Mouse (Mus musculus): ENCODE measurements around the gene Col19a1. TPM values are rescaled to one million over a fixed set of nuclear protein-coding genes. Genes with fewer than 3 reads are reported as not detected.
A peak's percentile ranks its signal among the peaks of the same experiment; 100 is the strongest.

Col19a1 gene
- polyA plus RNA-seq, 1 experiment, result 0.32 TPM

GRCm38 (mm10) chr1:24374902-24375301 lies 212.4 kb downstream of the Col19a1 start:
- TF ChIP-seq CTCF (IDR thresholded peaks at IDR 0.05; ENCODE audit: borderline replicate concordance, insufficient read depth, low read length), result peak; percentile 28; the same call in 1 of the 2 replicates
- no peak for TF ChIP-seq POLR2A (IDR thresholded peaks at IDR 0.05; ENCODE audit: low read depth, low read length)
- H3K4me3 ChIP-seq (ENCODE audit: insufficient read depth, low read length), result no peak overlapping the region
- no peak overlapping the region for H3K27ac ChIP-seq (ENCODE audit: insufficient read depth, low read length)
- no peaks in the 10 kb centered on the region for H3K4me1 ChIP-seq (ENCODE audit: control insufficient read depth, insufficient read depth, low read length)

GRCm38 (mm10) chr1:24373671-24374070 lies 213.6 kb downstream of the Col19a1 start:
- no peak overlapping the region for H3K4me3 ChIP-seq (ENCODE audit: insufficient read depth, low read length)
- TF ChIP-seq POLR2A (IDR thresholded peaks at IDR 0.05; ENCODE audit: low read depth, low read length) (no peak), CTCF (IDR thresholded peaks at IDR 0.05; ENCODE audit: borderline replicate concordance, insufficient read depth, low read length) (no peak)
- no peaks in the 10 kb centered on the region for H3K4me1 ChIP-seq (ENCODE audit: control insufficient read depth, insufficient read depth, low read length)
- no peak overlapping the region for H3K27ac ChIP-seq (ENCODE audit: insufficient read depth, low read length)

GRCm38 (mm10) chr1:24372471-24373258 lies 214.6 kb downstream of the Col19a1 start:
- Histone ChIP-seq H3K27ac (ENCODE audit: insufficient read depth, low read length) (no peak overlapping the region), H3K4me3 (ENCODE audit: insufficient read depth, low read length) (no peak overlapping the region), H3K4me1 (ENCODE audit: control insufficient read depth, insufficient read depth, low read length) (no peaks in the 10 kb centered on the region)
- TF ChIP-seq CTCF (IDR thresholded peaks at IDR 0.05; ENCODE audit: borderline replicate concordance, insufficient read depth, low read length) (no peak), POLR2A (IDR thresholded peaks at IDR 0.05; ENCODE audit: low read depth, low read length) (no peak)

- H3K4me1 ChIP-seq (ENCODE audit: control insufficient read depth, insufficient read depth, low read length), result no peaks in the 10 kb centered on the region
- TF ChIP-seq POLR2A (IDR thresholded peaks at IDR 0.05; ENCODE audit: low read depth, low read length) (no peak), CTCF (IDR thresholded peaks at IDR 0.05; ENCODE audit: borderline replicate concordance, insufficient read depth, low read length) (no peak)
- no peak overlapping the region for H3K27ac ChIP-seq (ENCODE audit: insufficient read depth, low read length)
- no peak overlapping the region for H3K4me3 ChIP-seq (ENCODE audit: insufficient read depth, low read length)
Observed at GRCm38 (mm10) chr1:24367570-24368517, 219.4 kb downstream of the Col19a1 start.

GRCm38 (mm10) chr1:24364775-24365174 lies 222.5 kb downstream of the Col19a1 start:
- no peak for TF ChIP-seq CTCF (IDR thresholded peaks at IDR 0.05; ENCODE audit: borderline replicate concordance, insufficient read depth, low read length)
- TF ChIP-seq POLR2A (IDR thresholded peaks at IDR 0.05; ENCODE audit: low read depth, low read length), result no peak
- Histone ChIP-seq H3K4me1 (ENCODE audit: control insufficient read depth, insufficient read depth, low read length) (no peaks in the 10 kb centered on the region), H3K4me3 (ENCODE audit: insufficient read depth, low read length) (no peak overlapping the region), H3K27ac (ENCODE audit: insufficient read depth, low read length) (no peak overlapping the region)

GRCm38 (mm10) chr1:24361990-24362635 lies 225.2 kb downstream of the Col19a1 start:
- H3K27ac ChIP-seq (ENCODE audit: insufficient read depth, low read length), result no peak overlapping the region
- no peaks in the 10 kb centered on the region for H3K4me1 ChIP-seq (ENCODE audit: control insufficient read depth, insufficient read depth, low read length)
- TF ChIP-seq CTCF (IDR thresholded peaks at IDR 0.05; ENCODE audit: borderline replicate concordance, insufficient read depth, low read length) (no peak), POLR2A (IDR thresholded peaks at IDR 0.05; ENCODE audit: low read depth, low read length) (no peak)
- no peak overlapping the region for H3K4me3 ChIP-seq (ENCODE audit: insufficient read depth, low read length)

GRCm38 (mm10) chr1:24349462-24350217 lies 237.6 kb downstream of the Col19a1 start:
- Histone ChIP-seq H3K4me3 (ENCODE audit: insufficient read depth, low read length) (no peak overlapping the region), H3K27ac (ENCODE audit: insufficient read depth, low read length) (no peak overlapping the region), H3K4me1 (ENCODE audit: control insufficient read depth, insufficient read depth, low read length) (no peaks in the 10 kb centered on the region)
- no peak for TF ChIP-seq CTCF (IDR thresholded peaks at IDR 0.05; ENCODE audit: borderline replicate concordance, insufficient read depth, low read length)
- no peak for TF ChIP-seq POLR2A (IDR thresholded peaks at IDR 0.05; ENCODE audit: low read depth, low read length)

- TF ChIP-seq POLR2A (IDR thresholded peaks at IDR 0.05; ENCODE audit: low read depth, low read length), result no peak
- TF ChIP-seq CTCF (IDR thresholded peaks at IDR 0.05; ENCODE audit: borderline replicate concordance, insufficient read depth, low read length), result no peak
- Histone ChIP-seq H3K27ac (ENCODE audit: insufficient read depth, low read length) (no peak overlapping the region), H3K4me3 (ENCODE audit: insufficient read depth, low read length) (no peak overlapping the region), H3K4me1 (ENCODE audit: control insufficient read depth, insufficient read depth, low read length) (no peaks in the 10 kb centered on the region)
Observed at GRCm38 (mm10) chr1:24347621-24348160, 239.6 kb downstream of the Col19a1 start.

Data from embryonic fibroblast, embryonic 13.5 days (primary cell).